Mouse (Mus musculus): Measurements from ENCODE around the gene Xbp1.
A peak's percentile ranks its signal among the peaks of the same experiment; 100 is the strongest.
"Not testable (repeated sequence)": the region's sequence is repeated elsewhere in the genome, so short reads cannot be mapped to it uniquely, and the experiment has no call there.

Xbp1 gene

DNA sequence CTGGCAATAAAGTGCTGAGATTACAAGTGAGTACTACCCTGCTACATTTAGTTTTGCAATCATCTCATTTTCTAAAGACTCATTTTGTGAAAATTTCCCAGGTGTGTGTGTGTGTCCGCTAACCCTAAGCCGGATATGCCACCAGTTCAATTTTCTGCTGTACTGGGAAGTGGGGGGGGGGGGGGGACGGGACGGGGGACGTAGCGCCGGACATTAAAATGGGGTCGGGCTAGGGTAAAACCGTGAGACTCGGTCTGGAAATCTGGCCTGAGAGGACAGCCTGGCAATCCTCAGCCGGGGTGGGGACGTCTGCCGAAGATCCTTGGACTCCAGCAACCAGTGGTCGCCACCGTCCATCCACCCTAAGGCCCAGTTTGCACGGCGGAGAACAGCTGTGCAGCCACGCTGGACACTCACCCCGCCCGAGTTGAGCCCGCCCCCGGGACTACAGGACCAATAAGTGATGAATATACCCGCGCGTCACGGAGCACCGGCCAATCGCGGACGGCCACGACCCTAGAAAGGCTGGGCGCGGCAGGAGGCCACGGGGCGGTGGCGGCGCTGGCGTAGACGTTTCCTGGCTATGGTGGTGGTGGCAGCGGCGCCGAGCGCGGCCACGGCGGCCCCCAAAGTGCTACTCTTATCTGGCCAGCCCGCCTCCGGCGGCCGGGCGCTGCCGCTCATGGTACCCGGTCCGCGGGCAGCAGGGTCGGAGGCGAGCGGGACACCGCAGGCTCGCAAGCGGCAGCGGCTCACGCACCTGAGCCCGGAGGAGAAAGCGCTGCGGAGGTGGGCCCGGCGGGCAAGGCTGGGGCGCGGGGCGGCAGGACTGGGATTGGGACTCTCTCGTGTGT lies at the start of gene Xbp1:
TSS of gene Xbp1 (plus strand) at position 248 of the 854 bp plus-strand sequence.
- DNase-seq = peak; percentile 99

DNA sequence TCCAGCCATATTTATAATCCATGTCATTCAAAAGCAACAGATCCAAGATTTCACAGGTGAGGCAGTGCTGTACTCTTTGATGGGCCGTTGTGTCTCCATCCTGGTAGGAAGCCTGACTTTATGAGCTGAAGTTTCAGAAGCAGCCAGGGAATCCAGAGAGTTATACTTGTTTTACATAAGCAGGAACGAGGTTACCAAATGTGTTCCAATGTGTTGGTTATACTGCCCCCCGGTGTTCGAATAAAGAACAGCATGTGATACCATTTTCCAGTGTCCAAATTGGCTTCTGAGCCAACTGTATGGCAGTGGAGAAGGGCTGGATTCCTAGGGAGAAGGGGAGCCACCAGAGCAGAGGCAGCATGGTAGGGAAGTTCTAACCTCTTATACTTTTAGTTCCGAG lies 46.3 kb upstream of the Xbp1 start:
- peak; percentile 79 to 86 for DNase-seq

DNA sequence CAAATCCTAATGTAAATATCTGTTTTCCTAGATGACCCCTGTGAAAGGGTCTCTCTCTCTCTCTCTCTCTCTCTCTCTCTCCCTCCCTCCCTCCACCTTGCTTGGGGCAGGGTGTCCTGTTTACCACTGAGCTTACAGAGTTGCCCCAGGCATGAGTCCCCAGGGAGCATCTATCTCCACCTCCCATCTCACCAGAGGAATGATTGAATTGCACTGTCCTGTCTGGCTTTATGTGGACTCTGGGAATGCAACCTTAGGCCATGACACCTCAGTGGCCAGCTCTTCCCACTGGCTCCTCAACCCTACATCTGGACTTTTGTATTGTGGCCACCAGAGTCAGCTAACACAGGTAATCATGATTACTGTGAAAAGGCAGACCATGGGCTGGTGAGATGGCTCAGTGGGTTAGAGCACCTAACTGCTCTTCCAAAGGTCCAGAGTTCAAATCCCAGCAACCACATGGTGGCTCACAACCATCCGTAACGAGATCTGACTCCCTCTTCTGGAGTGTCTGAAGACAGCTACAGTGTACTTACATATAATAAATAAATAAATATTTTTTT lies 44.8 kb upstream of the Xbp1 start:
- not testable (repeated sequence) for DNase-seq

DNA sequence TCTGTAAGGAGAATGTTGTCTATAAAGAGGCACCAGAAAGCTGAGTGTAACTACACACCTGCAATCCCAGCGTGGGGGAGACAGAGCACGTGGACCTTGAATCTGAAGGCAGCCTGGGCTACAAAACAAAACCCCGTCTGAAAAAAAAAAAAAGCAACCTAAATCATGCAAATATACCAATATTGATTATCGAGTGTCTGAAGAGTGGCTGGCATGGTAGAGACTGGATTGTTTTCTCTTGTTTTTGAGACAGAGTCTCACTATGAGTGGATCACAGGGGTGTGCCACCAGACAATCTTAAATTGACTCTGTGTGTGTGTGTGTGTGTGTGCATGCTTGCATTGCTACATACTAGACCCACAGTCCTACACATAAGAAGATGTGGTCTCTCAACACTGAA lies 43.7 kb upstream of the Xbp1 start:
- no peak for DNase-seq

- no peak for DNase-seq
Measured at GRCm38 (mm10) chr11:5478193-5478592, 42.3 kb upstream of the Xbp1 start.

GRCm38 (mm10) chr11:5478831-5479230 lies 41.6 kb upstream of the Xbp1 start:
- DNase-seq = no peak

DNA sequence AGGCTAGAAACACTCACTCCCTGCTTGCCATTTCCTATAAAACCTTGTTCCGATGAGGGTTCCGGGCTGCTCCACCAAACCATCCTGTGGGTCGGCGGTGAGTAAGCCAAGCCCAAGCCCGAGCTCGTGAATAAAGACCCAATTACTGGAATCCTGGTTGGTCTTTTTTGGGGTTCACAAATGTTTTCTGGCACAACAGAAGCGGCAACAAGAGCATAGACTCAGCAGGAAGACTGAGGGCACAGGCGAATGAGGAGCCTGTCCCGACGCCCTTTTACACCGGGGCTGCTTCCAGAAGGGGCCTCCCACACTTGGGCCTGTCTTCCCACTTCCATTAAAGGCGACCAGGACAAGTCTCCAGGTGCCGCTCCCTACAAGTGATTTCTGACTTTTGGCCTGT lies 37.9 kb upstream of the Xbp1 start:
- no peak for DNase-seq

GRCm38 (mm10) chr11:5485193-5486011 lies 35.1 kb upstream of the Xbp1 start:
- peak; percentile 91 to 94 for DNase-seq

- not testable (repeated sequence) for DNase-seq
Measured at GRCm38 (mm10) chr11:5489433-5489832, 31.0 kb upstream of the Xbp1 start.

DNA sequence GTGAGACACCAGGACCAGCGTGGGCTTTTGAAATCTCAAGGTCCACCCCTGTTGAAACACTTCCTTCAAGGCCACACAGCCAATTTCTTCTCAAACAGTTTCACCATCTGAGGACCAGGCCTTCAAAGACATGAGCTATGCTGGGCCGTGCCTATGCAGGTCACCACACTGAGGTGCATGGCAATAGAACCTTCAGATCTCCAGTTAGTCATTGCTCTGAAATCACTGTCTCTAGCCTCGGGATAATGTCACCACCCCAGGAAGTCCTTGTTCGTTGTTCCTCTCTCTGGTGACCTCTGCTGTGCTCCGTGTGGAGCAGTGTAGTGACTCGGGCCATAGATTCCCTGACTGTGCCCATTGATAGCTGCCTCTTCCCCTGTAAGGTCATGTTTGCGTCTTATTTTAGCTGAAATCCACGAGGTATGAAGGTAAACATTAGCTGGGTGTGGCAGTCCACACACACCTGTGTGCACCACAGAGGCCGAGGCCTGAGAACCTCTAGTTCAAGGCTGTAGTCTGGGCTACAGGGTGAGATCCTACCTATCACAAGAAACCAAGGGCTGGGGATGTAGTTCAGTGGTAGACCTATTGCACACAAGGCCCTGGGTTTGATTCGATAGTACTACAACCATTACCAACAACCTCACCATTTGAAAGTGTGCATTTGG lies 29.3 kb upstream of the Xbp1 start:
- no peak for DNase-seq

DNA sequence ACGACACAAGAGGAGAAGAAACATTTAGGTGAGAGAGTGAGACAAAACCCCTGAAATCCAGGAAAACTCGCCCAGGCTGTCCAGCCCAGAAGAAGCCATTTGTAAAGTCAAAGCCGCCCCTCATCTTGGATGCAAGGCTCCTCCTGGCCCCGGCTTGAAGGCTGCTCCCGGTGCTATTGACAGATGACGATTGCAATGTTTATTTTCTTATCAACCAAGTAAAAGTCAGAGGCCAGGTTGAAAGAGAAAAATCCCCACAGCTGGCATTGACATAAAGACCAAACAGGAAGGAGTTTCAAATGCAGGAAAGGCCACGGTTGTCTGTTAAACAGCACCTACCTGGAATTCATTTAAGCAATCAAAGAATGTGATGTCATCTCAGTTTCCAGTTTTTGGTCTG lies 28.5 kb upstream of the Xbp1 start:
- no peak for DNase-seq

DNA sequence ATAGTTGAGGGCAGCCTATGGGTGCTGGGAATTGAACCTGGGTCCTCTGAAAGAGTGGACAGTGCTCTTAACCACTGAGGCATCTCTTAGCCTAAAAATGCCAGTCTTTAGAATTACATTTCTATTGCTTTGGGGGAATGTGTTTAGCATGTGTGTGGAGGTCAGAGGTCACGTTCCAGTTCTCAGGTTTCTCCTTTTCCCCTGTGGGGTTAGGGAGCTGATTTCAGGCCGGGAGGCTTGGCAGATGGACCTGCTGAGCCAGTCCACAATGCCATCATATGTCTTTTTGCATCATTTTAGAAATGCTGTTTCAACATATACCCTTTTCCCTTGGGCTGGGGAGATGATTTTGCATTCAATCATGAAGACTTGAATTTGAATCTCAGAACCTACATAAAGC lies 26.6 kb upstream of the Xbp1 start:
- DNase-seq = no peak

DNA sequence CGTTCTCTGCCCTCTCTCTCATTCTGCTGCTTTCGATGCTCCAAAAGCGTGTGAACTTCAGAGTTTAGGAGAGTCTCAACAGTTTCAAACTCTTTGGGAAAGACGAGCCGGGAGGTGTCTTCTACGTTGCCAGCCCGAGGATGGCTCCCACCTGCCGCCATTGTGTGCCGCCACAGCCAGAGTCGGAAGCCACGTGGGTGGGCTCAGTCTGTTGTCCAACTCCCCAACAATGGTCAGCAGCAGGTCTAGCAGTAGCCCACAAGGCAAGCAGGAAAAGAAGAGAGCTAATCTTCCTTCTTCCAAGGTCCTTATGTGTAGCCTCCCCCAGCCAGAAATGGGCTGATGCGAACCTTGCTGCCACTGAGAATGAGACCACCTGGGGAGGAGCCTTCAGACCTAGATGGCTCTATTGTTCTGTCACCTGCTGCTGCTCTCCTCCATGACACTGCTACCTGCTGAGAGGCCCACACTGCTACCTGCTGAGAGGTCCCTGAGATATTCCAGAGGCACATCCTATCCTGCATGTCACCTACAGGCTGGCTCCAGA lies 25.1 kb upstream of the Xbp1 start:
- no peak for DNase-seq

DNA sequence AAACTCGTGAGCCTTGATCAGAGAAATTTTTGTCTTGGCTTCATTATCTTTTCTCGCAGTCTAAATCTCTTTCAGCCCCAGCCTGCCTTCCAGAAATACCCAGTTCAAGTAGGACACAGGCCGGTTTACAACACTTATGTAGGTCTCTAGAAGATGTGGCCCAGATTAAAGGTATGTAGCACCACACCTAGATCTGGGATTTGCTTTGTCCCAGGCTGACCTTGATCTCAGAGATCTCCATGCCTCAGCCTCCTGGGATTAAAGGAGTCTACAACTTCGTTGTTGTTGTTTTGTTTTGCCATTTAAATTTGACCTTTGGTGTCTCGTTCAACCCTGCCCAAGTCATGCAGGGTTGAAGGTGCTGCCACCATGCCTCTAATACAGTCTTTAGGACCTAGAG lies 24.6 kb upstream of the Xbp1 start:
- no peak for DNase-seq

GRCm38 (mm10) chr11:5496559-5497248 lies 23.8 kb upstream of the Xbp1 start:
- no peak for DNase-seq

DNA sequence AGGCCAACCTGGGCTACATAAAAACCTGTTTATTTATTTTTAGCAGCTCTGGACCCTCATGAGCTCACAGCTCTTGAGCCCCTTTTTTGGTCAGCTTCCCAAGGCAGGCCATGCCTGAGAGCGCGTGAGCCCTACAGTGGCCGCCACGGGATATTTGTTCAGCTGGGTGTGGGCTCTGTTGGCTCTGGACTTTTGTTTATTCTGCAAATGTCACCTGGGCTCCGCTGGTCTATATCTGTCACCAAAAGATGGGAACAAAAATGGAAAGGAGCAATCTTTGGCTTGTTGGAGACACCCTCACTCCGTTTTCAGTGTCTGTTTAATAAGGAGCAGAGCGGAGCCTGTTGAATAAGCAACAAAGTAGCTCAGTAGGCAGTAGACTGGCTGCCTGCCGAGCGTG lies 22.0 kb upstream of the Xbp1 start:
- DNase-seq = no peak

DNA sequence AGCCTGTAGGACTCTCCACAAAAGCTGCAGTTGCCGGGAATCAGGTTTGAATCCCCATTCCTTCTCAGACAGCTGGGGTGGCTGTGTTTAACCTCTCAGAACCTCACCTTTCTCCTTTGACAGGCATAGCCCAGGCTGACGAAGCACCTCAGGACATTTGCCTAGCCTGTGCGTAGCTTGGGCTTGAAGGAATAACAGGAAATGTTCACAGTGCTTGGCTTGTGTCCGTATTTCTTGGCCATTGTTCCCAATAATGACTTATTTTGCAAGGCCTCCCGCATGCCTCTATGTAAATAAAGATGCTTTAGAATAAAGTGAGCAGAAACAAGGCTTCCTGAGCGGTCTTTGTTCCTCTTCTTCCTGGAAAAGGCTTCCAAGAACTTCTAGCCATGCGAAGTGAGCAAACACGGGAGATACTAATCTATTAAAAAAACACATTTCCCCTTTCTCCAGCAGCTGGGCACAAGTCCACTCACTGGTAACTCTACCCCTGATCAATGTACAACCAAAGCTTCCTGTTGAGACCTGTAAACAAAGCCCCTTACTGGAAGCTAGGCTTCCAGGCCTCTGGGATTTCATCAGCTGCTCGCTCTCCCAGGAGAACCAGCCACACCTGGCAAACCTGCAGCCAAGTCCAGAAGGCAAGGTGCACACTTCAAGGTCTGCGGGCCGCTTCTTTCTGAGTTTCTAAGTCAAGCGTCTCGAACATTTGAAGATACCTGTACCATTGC lies 21.4 kb upstream of the Xbp1 start:
- DNase-seq = no peak

- no peak for DNase-seq
Measured at GRCm38 (mm10) chr11:5499961-5500644, 20.4 kb upstream of the Xbp1 start.

GRCm38 (mm10) chr11:5500903-5501741 lies 19.3 kb upstream of the Xbp1 start:
- DNase-seq = no peak
